In genomic region chr2:34909719-34910118, GRCm38 (mm10) we compare ENCODE assay signal across 31 mouse cellular contexts. TPM values are rescaled to one million over a fixed set of nuclear protein-coding genes. Genes with fewer than 3 reads are reported as not detected.
"Had no signal": no experiment of that assay in that cellular context is flagged by ENCODE, and none has a peak within 500 bp of the region (broad histone marks: within the 10 kb centered on the region; RNA-seq: fewer than 3 reads in every experiment).

No protein-coding gene starts in this region.

- H3K4me2 ChIP-seq: embryonic facial prominence, embryonic 12.5 days; embryonic facial prominence, embryonic 13.5 days; embryonic facial prominence, embryonic 15.5 days; forebrain, embryonic 12.5 days; forebrain, embryonic 13.5 days; forebrain, embryonic 15.5 days had no signal

- H3K36me3 ChIP-seq: embryonic facial prominence, embryonic 10.5 days; embryonic facial prominence, embryonic 12.5 days; embryonic facial prominence, embryonic 13.5 days; forebrain, embryonic 10.5 days; forebrain, embryonic 12.5 days; forebrain, embryonic 15.5 days had no signal

- H3K9me3 ChIP-seq: embryonic facial prominence, embryonic 10.5 days; embryonic facial prominence, embryonic 12.5 days; embryonic facial prominence, embryonic 13.5 days; embryonic facial prominence, embryonic 15.5 days; forebrain, embryonic 10.5 days; forebrain, embryonic 12.5 days; forebrain, embryonic 13.5 days; forebrain, embryonic 15.5 days had no signal

- H3K9ac ChIP-seq: embryonic facial prominence, embryonic 12.5 days; embryonic facial prominence, embryonic 13.5 days; embryonic facial prominence, embryonic 15.5 days; forebrain, embryonic 12.5 days; forebrain, embryonic 13.5 days; forebrain, embryonic 15.5 days; forebrain, postnatal 0 days had no signal

- H3K27ac ChIP-seq: embryonic facial prominence, embryonic 10.5 days; embryonic facial prominence, embryonic 12.5 days; embryonic facial prominence, embryonic 13.5 days; embryonic facial prominence, embryonic 15.5 days; forebrain, embryonic 10.5 days; forebrain, embryonic 12.5 days; forebrain, embryonic 13.5 days; forebrain, embryonic 15.5 days; gastrocnemius, adult 2 months; heart, adult 2 months had no signal

- ATAC-seq: forebrain, embryonic 13.5 days; forebrain, embryonic 14.5 days; forebrain, embryonic 15.5 days; forebrain, embryonic 16.5 days; forebrain, postnatal 0 days had no signal

- DNase-seq: cerebellum, adult 8-10 months; cerebellum, adult 9-10 months; cerebellum, adult 9-11 months; cerebellum, postnatal 10 days; cerebellum, postnatal 14 days; cerebellum, postnatal 25 days; cerebellum, postnatal 36 days; embryo, embryonic 11 days; forebrain, postnatal 0 days; gastrocnemius, adult 2 months; gastrocnemius, postnatal 10 days; gastrocnemius, postnatal 14 days; gastrocnemius, postnatal 25 days; gastrocnemius, postnatal 36 days; heart, adult 18-20 months; heart, adult 2 months had no signal

- H3K4me3 ChIP-seq: embryonic facial prominence, embryonic 10.5 days; embryonic facial prominence, embryonic 12.5 days; embryonic facial prominence, embryonic 13.5 days; embryonic facial prominence, embryonic 15.5 days; erythroblast, embryonic 14.5 days; forebrain, embryonic 10.5 days; forebrain, embryonic 12.5 days; forebrain, embryonic 13.5 days; forebrain, embryonic 15.5 days; gastrocnemius, adult 2 months; heart, adult 2 months had no signal

RNA-seq across cellular contexts. Expression of gene Cutal, which starts 35.5 kb away (rescaled TPM):
- total RNA-seq: common myeloid progenitor, adult 5-6 weeks; granulocyte monocyte progenitor cell, adult 5-6 weeks had no signal
- polyA plus RNA-seq: embryonic facial prominence, embryonic 12.5 days; embryonic facial prominence, embryonic 14.5 days; embryonic facial prominence, embryonic 15.5 days; erythroblast, embryonic 14.5 days; forebrain, embryonic 11.5 days; forebrain, embryonic 12.5 days; forebrain, embryonic 13.5 days; forebrain, embryonic 16.5 days had no signal

RNA-seq across cellular contexts. Expression of gene Traf1, which starts 51.9 kb away (rescaled TPM):
- polyA plus RNA-seq: erythroblast, embryonic 14.5 days had no signal
